Mouse (Mus musculus): ENCODE measurements around the gene Aloxe3.

- TF ChIP-seq EP300 (IDR thresholded peaks at IDR 0.05) (no peak), CTCF (IDR thresholded peaks at IDR 0.05) (no peak)
These were observed 21.9 kb downstream of the Aloxe3 start for GRCm38 (mm10) chr11:69147546-69147945.

Data from lung, postnatal 0 days (tissue).